Mouse (Mus musculus): ENCODE data around the gene Gdf9. TPM values are rescaled to one million over a fixed set of nuclear protein-coding genes. Genes with fewer than 3 reads are reported as not detected.
A peak's percentile ranks its signal among the peaks of the same experiment; 100 is the strongest.

Gene Gdf9
- total RNA-seq, 1 experiment from 2014 or later: not detected

GRCm38 (mm10) chr11:53435504-53435903, 4.7 kb downstream of the Gdf9 start:
- ATAC-seq (replicated peaks in 1 of 2; ENCODE audit: insufficient read depth in 1 of 2, low FRiP score in 2 of 2, low TSS enrichment in 1 of 2, low read depth in 1 of 2, poor library complexity in 2 of 2, severe bottlenecking in 2 of 2): no peak

GRCm38 (mm10) chr11:53436338-53436737, 5.5 kb downstream of the Gdf9 start:
- no peak for ATAC-seq (replicated peaks in 1 of 2; ENCODE audit: insufficient read depth in 1 of 2, low FRiP score in 2 of 2, low TSS enrichment in 1 of 2, low read depth in 1 of 2, poor library complexity in 2 of 2, severe bottlenecking in 2 of 2)

DNA sequence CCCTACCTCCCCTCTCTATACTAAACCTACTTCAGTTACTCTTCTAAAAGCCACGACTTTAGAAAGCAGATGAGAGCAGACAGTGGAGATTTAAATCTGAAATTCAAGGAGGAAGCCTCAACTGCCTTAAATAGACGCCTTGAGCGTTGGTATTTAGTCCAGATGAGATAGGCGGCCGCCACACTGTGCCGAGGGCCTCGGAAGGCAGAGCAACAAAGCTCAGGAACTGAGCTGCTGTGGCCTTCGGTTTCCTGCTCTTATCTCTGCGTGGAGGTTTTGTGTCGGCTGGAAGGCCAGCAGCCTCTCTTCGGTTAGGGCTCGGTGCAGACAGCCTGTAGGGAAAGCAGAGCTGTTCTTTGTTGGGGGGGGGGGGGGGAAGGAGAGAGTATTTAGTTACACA, 11.1 kb downstream of the Gdf9 start:
- peak in 1 of 2 experiments; percentile 66; a peak in 2 of 4 replicates for ATAC-seq (replicated peaks in 1 of 2; ENCODE audit: insufficient read depth in 1 of 2, low FRiP score in 2 of 2, low TSS enrichment in 1 of 2, low read depth in 1 of 2, poor library complexity in 2 of 2, severe bottlenecking in 2 of 2)

DNA sequence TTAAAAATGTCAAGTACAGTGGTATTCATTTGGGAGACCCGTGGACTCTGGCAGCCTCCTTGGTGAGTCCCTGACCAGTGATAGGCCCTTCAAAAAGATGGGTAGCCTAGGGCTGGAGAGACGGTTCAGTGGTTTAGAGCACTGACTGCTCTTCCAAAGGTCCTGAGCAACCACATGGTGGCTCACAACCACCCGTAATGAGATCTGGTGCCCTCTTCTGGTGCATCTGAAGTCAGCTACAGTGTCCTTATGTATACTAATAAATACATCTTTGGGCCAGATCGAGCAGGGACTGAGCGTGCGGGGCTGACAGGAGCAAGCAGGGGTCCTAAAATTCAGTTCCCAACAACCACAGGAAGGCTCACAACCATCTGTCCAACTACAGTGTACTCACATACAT, 13.0 kb downstream of the Gdf9 start:
- ATAC-seq (replicated peaks in 1 of 2; ENCODE audit: insufficient read depth in 1 of 2, low FRiP score in 2 of 2, low TSS enrichment in 1 of 2, low read depth in 1 of 2, poor library complexity in 2 of 2, severe bottlenecking in 2 of 2): no peak

GRCm38 (mm10) chr11:53445562-53445961, 14.7 kb downstream of the Gdf9 start:
- no peak for ATAC-seq (replicated peaks in 1 of 2; ENCODE audit: insufficient read depth in 1 of 2, low FRiP score in 2 of 2, low TSS enrichment in 1 of 2, low read depth in 1 of 2, poor library complexity in 2 of 2, severe bottlenecking in 2 of 2)

DNA sequence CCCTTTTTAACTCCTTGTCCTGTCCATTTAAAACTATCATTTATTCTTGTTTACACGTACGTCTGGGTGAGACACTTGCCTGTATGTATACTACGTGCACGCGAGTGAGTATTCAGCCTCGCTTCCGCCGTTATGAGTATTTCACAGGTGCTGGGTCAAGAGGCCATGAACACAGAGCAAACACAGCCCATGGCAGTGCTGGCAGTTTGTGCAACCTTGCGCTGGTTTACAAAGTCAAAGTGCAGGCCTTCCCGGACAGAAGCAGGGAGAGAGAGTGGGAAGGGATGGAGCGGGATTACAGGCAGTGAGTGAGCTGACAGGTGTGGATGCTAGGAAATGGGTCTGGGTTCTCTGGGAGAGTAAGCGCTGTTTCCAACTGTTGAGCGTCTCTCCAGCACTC, 15.4 kb downstream of the Gdf9 start:
- no peak for ATAC-seq (replicated peaks in 1 of 2; ENCODE audit: insufficient read depth in 1 of 2, low FRiP score in 2 of 2, low TSS enrichment in 1 of 2, low read depth in 1 of 2, poor library complexity in 2 of 2, severe bottlenecking in 2 of 2)

- no peak for ATAC-seq (replicated peaks in 1 of 2; ENCODE audit: insufficient read depth in 1 of 2, low FRiP score in 2 of 2, low TSS enrichment in 1 of 2, low read depth in 1 of 2, poor library complexity in 2 of 2, severe bottlenecking in 2 of 2)
These were observed 17.2 kb downstream of the Gdf9 start for GRCm38 (mm10) chr11:53447996-53448395.

DNA sequence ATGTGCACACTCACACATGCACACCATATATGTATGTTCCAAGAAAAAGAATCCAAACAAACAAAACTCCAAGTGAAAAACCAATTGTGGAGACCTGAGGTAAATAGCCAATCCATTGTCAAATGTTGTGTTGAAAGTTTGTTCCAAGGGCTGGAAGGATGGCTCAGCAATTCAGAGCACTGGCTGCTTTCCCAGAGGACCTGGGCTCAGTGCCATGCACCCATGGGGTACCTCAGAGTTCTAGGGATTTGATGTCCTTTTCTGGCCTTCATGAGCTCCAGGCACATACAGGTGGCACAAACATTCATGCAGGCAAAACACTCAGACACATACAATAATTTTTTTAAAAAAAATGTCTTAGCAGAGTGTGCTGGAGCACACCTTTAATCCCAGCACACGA, 17.7 kb downstream of the Gdf9 start:
- ATAC-seq (replicated peaks in 1 of 2; ENCODE audit: insufficient read depth in 1 of 2, low FRiP score in 2 of 2, low TSS enrichment in 1 of 2, low read depth in 1 of 2, poor library complexity in 2 of 2, severe bottlenecking in 2 of 2): no peak

- peak; percentile 22 to 36; a peak in 1 of 4 replicates for ATAC-seq (replicated peaks in 1 of 2; ENCODE audit: insufficient read depth in 1 of 2, low FRiP score in 2 of 2, low TSS enrichment in 1 of 2, low read depth in 1 of 2, poor library complexity in 2 of 2, severe bottlenecking in 2 of 2)
These were observed 19.4 kb downstream of the Gdf9 start for GRCm38 (mm10) chr11:53450070-53450705.

DNA sequence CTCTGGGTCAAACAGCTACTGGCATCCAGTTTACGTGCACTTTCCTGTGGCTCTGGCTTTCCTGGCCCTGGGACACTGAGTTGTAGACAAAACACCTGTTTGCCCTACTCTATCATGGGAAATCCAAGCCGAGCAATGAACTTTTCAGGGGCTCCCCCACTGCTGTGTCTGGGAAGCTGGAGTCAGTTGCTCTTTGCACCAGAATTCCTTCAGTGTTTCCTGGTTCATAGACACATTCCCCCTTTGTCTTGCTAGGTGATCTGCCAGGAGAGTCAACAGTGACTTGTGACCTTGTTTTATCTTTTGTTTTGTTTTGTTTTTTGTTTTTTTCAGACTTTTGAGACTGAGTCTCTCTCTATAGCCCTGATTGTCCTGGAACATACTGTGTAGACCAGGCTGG, 20.5 kb downstream of the Gdf9 start:
- ATAC-seq (replicated peaks in 1 of 2; ENCODE audit: insufficient read depth in 1 of 2, low FRiP score in 2 of 2, low TSS enrichment in 1 of 2, low read depth in 1 of 2, poor library complexity in 2 of 2, severe bottlenecking in 2 of 2): no peak

DNA sequence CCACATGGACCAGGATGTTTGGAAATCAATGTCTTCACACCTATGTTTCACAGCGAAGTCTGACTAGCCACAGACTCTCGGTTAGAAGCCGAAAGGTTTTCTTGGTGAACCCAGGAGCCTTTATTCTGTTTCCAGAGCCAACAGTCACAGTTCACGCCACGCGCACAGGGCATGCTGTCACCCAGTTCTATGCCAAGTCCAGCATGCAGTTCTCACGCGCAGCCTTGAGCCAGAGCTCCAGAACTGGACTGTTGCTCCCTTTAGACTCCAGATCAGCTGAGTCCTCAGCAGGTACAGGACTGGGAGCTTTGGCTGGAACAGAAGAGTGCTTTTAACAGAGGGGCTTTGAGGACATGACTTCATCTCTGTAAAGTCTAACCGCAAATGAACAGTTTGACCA, 21.6 kb downstream of the Gdf9 start:
- ATAC-seq (replicated peaks in 1 of 2; ENCODE audit: insufficient read depth in 1 of 2, low FRiP score in 2 of 2, low TSS enrichment in 1 of 2, low read depth in 1 of 2, poor library complexity in 2 of 2, severe bottlenecking in 2 of 2): no peak

- no peak for ATAC-seq (replicated peaks in 1 of 2; ENCODE audit: insufficient read depth in 1 of 2, low FRiP score in 2 of 2, low TSS enrichment in 1 of 2, low read depth in 1 of 2, poor library complexity in 2 of 2, severe bottlenecking in 2 of 2)
These were observed 22.2 kb downstream of the Gdf9 start for GRCm38 (mm10) chr11:53453031-53453430.

GRCm38 (mm10) chr11:53456474-53457371, 25.9 kb downstream of the Gdf9 start, which contains the start of the genes Gm10447 and Shroom1:
Gm10447 (minus strand) TSS chr11:53457110.
Shroom1 (plus strand) TSS chr11:53457205.
- ATAC-seq (replicated peaks in 1 of 2; ENCODE audit: insufficient read depth in 1 of 2, low FRiP score in 2 of 2, low TSS enrichment in 1 of 2, low read depth in 1 of 2, poor library complexity in 2 of 2, severe bottlenecking in 2 of 2): peak; percentile 44 to 68; a peak in 3 of 4 replicates

DNA sequence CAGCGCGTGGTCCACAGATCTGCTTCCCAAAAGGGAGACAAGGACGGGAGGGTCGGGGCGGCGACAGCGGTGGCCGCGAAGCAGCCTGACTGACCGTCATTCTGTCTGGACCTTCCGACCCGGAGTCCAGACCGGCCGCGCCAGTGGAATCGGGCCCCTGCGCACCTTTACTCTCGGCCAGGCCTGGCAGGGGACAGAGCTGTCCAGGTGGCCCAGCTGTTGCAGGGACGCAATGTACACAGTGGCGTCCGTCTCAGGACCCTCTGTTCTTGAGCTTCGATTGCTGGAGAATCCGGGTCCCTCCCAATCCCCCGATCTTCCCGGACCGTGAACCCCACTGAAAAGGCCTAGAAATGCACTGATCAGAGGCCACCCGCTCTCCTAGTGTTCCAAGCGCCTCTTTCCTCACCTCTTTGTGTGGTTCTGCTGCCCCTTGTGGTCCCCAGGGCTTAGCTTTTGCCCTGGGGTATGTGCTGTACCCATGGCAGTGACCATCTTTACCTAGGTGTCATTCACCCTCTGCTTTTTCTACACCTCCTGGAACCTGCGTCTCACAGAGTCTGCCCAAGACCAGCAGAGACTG, 26.6 kb downstream of the Gdf9 start:
- ATAC-seq (replicated peaks in 1 of 2; ENCODE audit: insufficient read depth in 1 of 2, low FRiP score in 2 of 2, low TSS enrichment in 1 of 2, low read depth in 1 of 2, poor library complexity in 2 of 2, severe bottlenecking in 2 of 2): peak; percentile 35 to 38; a peak in 1 of 4 replicates

DNA sequence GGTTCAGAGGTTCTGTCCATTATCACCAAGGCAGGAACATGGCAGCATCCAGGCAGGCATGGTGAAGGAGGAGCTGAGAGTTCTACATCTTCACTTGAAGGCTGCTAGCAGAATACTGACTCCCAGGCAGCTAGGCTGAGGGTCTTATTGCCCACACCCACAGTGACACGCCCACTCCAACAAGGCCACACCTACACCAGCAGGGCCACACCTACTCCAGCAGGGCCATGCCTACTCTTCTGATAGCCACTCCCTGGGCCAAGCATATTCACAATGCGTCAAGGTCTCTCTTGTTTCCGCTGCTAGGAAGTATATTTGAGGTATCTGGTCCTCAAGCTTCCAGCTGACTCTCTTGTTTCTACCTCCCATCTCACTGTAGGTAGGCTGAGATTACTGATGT, 28.2 kb downstream of the Gdf9 start:
- no peak for ATAC-seq (replicated peaks in 1 of 2; ENCODE audit: insufficient read depth in 1 of 2, low FRiP score in 2 of 2, low TSS enrichment in 1 of 2, low read depth in 1 of 2, poor library complexity in 2 of 2, severe bottlenecking in 2 of 2)

DNA sequence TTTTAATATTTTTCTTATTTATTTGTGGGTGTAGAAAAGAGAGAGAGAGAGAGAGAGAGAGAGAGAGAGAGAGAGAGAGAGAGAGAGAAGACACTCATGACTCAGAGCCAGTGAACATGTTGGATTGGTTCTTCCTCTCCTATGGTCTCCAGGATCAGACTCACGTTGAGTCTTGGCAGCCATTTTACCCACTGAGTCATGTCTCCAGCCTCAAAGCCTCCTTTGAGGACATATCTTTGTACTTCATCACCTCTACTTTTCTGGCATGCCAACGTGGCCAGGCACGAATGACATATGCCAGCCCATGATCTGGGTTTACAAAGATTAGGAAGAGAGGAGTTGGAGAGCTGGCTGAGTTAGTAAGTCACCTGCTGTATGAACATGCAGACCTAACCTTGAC, 29.4 kb downstream of the Gdf9 start:
- ATAC-seq (replicated peaks in 1 of 2; ENCODE audit: insufficient read depth in 1 of 2, low FRiP score in 2 of 2, low TSS enrichment in 1 of 2, low read depth in 1 of 2, poor library complexity in 2 of 2, severe bottlenecking in 2 of 2): no peak

- ATAC-seq (replicated peaks in 1 of 2; ENCODE audit: insufficient read depth in 1 of 2, low FRiP score in 2 of 2, low TSS enrichment in 1 of 2, low read depth in 1 of 2, poor library complexity in 2 of 2, severe bottlenecking in 2 of 2): no peak
These were observed 30.9 kb downstream of the Gdf9 start for GRCm38 (mm10) chr11:53461727-53462126.

Data from hematopoietic stem cell, adult 5-6 weeks (primary cell).